Mouse (Mus musculus) cortical plate, adult 2 months (tissue): ENCODE data around the gene Sostdc1.

ENCODE experiments used
- CTCF ChIP-seq: fragments of 200-500 bp; IDR thresholded peaks from 2 replicates; pipeline ENCODE4 v1.5.1; 2011; ENCODE audit warnings: mild to moderate bottlenecking, control low read depth, low read length; ENCODE audit not compliant: insufficient read depth; ENCODE audit errors: extremely low read depth
- POLR2A ChIP-seq: fragments of 200-500 bp; IDR thresholded peaks from 2 replicates; pipeline ENCODE4 v1.6.1; 2011; ENCODE audit warnings: mild to moderate bottlenecking, low read length, control low read depth; ENCODE audit not compliant: insufficient read depth; ENCODE audit errors: extremely low read depth

GRCm38 (mm10) chr12:36290465-36290864 lies 23.5 kb upstream of the Sostdc1 start:
- TF ChIP-seq POLR2A (no peak), CTCF (no peak)
